Mouse (Mus musculus): Measurements from ENCODE around the gene Gramd4.

GRCm38 (mm10) chr15:86061221-86061620 is 3.7 kb downstream of the Gramd4 start:
- TF ChIP-seq MAFK (IDR thresholded peaks at IDR 0.05; ENCODE audit: insufficient read depth, low read depth, low read length) (no peak), CHD2 (IDR thresholded peaks at IDR 0.05; ENCODE audit: low read depth, low read length) (no peak), ZNF384 (IDR thresholded peaks at IDR 0.05; ENCODE audit: low read depth, low read length) (no peak)

Measured in ES-E14 (cell line).